Mouse (Mus musculus) erythroid progenitor cell, adult 5-6 weeks (primary cell): ENCODE measurements around the gene Pik3r1. TPM values are rescaled to one million over a fixed set of nuclear protein-coding genes. Genes with fewer than 3 reads are reported as not detected.

ENCODE experiments used
- ATAC-seq: replicated peaks from 2 replicates; pipeline ENCODE4 v1.8.0; 2016; ENCODE audit warnings: moderate number of reproducible peaks, mild to moderate bottlenecking, moderate TSS enrichment, inconsistent platforms; ENCODE audit not compliant: poor library complexity, low FRiP score, severe bottlenecking
- total RNA-seq, 2 experiments: library from RNA; stranded (forward) in 1 of 2; stranded (reverse) in 1 of 2; fragments of 150-400 nt in 1 of 2; fragments of 186-747, 209-891 nt in 1 of 2; gene quantifications; 2 replicates each; pipeline versions ENCODE4 v1.2.3 to v1.2.4; 2015 to 2017; ENCODE audit warnings: low replicate concordance in 2 of 2

Pik3r1 gene
- total RNA-seq, 2 experiments from 2014 or later, result 126 to 173 TPM

DNA sequence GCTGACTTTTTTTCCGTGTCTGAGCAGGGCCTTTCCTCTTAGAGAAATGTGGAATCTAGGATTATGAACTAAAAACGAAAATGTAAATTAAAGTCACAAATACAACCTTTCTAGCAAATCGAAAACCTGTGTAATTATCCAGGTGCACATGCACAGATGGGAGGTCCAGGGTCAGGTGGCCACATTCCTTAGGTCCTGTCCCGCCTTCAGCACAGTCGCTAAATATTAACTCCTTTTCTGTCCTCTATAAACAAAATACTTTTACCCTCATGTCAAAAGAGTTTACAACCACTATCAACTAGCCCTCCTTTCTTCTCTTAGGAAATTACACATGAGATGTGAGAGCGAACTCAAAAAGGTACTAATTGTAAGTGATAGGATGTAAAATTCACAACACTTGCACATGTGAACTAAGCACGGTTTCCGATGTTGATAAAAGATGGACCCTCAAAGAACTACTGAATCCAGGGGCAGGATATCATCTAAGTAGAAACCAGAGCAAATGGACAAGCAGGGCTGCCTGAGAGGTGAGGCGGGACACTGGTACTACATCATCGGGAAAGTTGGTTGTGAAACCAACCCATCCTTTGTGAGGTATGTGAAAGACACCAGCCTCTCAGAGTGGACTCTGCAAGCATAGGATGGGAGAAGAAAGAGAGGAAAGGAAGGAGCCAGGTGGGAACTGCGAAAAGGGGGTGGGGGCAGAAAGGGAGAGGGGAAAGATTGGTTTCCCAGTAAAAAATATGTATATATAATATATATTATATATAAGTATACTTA is 26.3 kb downstream of the Pik3r1 start:
- ATAC-seq, result no peak

DNA sequence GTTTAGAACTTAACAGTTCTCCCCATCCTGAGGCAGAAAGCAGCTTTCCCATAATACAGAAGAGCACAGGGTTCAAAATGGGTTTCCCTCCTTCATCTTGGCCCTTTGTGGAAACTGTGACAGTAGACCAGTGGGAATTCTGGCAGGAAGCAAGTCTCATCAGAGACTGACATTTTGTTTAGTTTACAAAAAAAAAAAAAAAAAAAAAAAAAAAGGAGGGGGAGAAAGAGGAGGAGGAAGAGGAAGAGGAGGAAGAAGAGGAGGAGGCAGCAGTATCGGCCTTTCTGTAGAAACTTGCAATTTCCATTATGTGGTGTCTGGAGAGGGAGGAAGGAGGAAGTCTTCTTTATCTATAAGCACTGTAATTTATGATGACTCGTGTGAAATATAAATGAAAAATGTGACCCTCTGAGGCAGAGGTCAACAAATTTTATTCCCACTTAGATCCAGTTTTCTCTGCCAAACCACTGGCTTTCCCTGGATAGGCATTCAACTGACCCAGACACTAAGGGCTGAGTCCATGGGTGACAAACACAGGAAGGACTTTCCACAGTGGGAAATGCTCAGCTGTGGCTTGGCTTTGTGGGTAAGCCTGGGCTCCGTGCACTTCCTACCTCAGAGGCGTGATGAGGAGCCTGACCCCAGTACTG is 28.2 kb downstream of the Pik3r1 start:
- ATAC-seq, result no peak

GRCm38 (mm10) chr13:101738769-101739168 is 29.2 kb downstream of the Pik3r1 start:
- no peak for ATAC-seq

- ATAC-seq, result no peak
These were observed 31.3 kb downstream of the Pik3r1 start for GRCm38 (mm10) chr13:101736521-101737387.

DNA sequence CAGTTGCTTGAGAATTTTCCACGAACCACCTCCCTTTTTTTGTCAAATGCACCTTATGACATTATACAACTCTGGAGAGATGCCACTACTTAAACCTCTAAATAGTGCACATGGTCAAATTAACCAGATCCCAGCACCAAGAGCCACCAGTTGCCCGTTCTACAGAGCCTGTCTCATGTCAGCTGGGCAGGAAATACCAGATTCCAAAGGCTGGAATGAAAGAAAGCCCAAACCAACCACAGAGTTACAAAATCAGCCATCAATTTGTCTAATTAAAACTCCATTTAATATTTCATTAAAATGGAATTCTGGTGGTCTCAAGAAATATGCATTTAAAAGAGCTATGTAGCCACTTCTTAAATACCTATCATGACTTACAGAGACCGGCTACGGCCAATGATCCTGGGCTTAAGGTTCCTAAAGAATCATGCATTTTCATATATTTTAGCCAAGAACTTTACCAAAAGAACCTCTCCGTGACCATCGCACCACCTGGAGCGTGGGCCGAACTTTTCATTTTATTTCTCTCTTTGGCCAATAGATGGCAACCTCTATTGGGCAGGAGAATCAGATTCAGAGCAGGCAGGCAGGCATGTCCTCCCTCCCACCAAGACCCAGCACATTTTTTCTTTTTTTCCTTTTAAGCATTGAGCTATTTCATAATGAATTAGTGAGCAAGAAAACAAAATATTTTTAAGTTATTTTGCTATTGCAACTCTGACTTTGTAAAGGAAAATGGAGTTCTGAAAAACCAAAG is 32.5 kb downstream of the Pik3r1 start:
- no peak for ATAC-seq

DNA sequence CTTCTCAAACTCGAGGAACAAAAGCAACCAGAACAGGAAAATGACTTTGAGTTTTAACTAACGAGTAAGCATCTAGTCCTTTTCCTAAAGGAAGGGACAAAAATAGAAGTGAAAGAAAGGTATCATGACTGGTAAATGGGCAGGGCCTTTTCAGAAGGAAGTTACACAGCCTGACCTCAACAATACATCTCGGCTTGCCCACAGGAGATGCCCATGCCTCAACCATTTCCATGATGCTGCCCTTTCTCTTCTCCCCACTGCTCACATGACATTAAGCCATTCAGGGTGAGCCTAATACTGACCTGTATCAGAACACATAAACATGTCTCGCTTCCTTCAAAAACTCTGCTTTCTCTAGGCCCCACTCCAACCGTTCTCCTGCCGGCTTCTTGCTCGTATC is 33.8 kb downstream of the Pik3r1 start:
- no peak for ATAC-seq

GRCm38 (mm10) chr13:101732675-101733074 is 35.3 kb downstream of the Pik3r1 start:
- no peak for ATAC-seq

DNA sequence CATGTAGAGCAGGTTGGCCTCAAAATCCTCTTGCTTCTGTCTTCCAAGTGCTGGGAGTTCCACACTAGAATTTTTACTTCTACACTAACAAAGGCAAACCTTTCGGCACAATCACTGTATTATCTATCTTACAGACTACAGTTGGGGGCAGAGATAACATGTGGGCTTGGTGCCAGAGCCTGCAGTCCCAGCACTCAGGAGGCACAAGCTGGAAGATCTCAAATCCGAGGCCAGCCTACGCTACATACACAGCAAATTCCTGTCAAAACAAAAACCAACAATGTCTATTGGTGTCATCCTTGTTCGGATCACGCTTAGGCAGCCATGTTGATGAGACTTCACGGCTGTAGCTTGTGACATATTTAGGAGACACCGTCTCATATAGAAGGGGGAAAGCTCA is 36.2 kb downstream of the Pik3r1 start:
- ATAC-seq, result no peak

DNA sequence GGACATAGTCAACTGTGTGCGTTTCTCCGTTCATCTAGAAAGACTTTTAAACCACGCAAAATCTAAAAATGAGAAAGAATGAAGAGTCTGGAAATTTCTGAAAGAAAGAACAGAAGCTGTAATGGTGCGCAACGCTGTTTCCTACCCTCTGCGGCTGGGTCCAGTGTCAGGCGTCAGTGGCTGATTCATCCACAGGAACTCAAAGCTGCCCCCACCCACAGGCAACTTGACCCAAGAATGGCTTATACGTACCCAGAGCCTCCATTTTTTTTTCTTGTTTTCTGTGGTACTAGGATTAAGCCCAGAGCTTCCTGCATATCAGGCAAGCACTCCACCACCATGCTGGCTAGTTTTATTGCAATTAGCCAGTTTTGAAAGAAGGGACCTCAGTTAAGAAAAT is 37.7 kb downstream of the Pik3r1 start:
- no peak for ATAC-seq

DNA sequence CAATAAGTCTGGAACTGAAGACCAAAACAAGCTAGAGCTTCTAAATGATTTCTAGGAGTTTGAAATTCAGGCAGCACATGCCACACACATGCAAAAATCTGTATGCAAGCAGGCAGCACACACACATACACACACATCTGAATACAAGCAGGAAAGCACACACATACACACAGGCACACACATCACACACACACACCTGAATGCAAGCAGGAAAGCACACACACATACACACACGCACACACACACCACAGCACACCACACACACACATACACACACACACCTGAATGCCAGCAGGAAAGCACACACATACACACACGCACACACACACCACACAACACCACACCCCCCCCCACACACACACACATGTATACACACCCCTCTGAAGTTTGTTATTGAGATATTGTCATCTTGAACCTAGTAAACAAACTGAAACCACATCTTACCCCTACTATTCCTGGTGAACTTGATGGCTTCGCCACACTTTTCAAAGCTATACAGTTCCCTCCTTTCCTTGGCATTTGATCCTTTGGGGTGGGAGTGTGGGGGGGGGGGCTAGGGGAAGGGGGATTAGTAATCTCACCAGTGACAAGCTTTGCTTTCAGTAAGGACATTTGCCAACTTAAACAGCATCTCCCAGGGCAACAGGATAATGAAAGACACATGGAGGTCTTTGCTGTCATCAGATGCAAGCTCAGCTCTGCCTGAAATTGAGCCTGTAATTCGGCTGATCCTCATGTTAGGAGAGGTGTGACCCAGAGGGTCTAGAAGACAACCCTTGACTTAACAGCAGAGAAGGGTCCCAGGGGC is 38.6 kb downstream of the Pik3r1 start:
- ATAC-seq, result no peak

DNA sequence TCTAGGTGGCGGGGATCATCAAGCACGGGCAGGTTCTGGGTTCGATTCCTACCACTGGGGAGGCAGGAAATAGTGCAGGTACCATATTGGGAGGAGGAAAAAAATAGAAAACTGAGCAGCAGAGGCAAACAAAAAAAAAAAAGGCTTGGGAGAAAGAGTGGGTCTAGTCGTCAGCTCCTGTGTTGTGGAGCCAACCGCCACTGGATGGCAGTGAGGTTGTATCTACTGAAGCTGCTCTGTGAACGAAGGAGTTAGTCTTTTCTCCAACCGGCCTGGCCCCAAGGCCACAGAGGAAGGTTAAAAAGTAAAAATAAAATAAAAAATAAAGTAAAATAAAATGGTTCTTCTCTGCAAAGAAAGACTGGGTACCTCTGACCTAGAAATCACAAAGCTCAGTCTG is 39.2 kb downstream of the Pik3r1 start:
- no peak for ATAC-seq

DNA sequence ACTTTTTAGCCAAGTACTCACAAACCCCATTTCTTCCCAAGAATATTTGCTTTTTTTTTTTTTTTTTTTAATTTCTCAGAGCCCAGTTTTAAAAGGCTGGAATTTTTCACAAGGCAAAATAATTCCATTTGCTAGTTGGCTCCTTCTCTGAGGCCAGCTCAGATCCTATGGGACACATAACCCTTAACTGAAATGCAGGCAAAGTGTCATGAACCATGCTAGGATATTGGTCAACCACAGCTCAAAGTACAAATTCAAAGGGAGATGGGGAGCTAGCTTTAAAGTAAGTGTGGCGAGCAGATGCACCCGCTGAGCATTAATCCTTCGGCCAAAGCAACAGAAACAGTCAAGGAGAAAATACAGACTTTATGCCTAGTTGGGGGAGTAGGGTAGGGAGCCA is 39.7 kb downstream of the Pik3r1 start:
- ATAC-seq, result no peak

- ATAC-seq, result no peak
These were observed 40.2 kb downstream of the Pik3r1 start for GRCm38 (mm10) chr13:101727837-101728236.

DNA sequence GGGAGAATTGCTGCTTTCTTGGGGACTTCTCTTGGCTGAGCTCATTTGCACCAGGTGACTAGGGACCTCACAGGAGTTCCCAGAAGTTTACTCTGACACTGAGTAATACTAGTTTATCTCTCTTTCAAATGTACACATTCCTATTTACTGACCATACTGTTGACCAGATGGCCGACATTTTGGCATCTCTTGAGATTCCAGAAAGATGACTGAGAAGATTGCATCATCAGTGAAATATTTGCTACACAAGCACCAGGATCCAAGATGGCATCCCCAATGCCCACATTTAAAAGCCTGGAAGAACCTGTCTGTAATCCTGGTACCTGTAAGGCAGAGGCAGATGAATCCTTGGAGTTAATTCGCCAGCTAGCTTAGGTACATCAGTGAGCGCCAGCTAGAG is 41.1 kb downstream of the Pik3r1 start:
- no peak for ATAC-seq

GRCm38 (mm10) chr13:101721901-101722595 is 46.0 kb downstream of the Pik3r1 start:
- no peak for ATAC-seq

GRCm38 (mm10) chr13:101721154-101721553 is 46.9 kb downstream of the Pik3r1 start:
- ATAC-seq, result no peak

- peak; percentile 79 for ATAC-seq
These were observed 48.6 kb downstream of the Pik3r1 start for GRCm38 (mm10) chr13:101719312-101719870.

DNA sequence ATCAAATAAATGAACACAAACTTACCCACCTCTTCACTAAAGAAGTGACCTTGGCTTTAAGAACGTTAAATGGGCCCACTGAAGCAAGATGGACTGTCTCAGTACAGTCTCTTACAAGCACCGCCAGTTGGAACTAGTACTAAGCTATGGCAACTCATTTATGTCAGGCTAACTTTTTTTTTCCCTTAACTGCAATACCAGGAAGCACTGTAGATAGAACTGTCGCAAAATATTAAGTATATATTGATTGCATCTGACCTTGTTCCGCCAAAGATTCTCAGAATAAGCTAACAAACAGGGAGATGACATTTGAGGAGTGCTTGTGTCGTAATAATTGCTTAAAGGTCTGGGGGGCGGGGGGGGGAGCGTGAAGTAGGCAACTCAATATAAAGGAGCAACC is 49.3 kb downstream of the Pik3r1 start:
- ATAC-seq, result no peak
